Mouse (Mus musculus) heart, embryonic 10.5 days (tissue): ENCODE results near the gene Mrps35. TPM values are rescaled to one million over a fixed set of nuclear protein-coding genes. Genes with fewer than 3 reads are reported as not detected.

Experiments
- DNase-seq: peaks from one replicate; pipeline ENCODE4 v3.0.0-alpha.2; 2017; ENCODE audit warnings: low spot score
- H3K27ac ChIP-seq: fragments of 300-500 bp; sonication (generic); 2 replicates; pipeline ENCODE4 v1.5.1; 2016; ENCODE audit warnings: mild to moderate bottlenecking
- H3K27me3 ChIP-seq: fragments of 300-500 bp; sonication (generic); 2 replicates; pipeline ENCODE4 v1.6.1; 2016; ENCODE audit warnings: mild to moderate bottlenecking; ENCODE audit not compliant: poor library complexity, insufficient read depth, severe bottlenecking
- H3K36me3 ChIP-seq: fragments of 300-500 bp; sonication (generic); 2 replicates; pipeline ENCODE4 v1.6.1; 2016; ENCODE audit warnings: mild to moderate bottlenecking, moderate library complexity
- H3K4me1 ChIP-seq: fragments of 300-500 bp; sonication (generic); 2 replicates; pipeline ENCODE4 v1.6.1; 2016; ENCODE audit warnings: mild to moderate bottlenecking
- H3K4me3 ChIP-seq: fragments of 300-500 bp; sonication (generic); 2 replicates; pipeline ENCODE4 v1.5.1; 2016; ENCODE audit warnings: mild to moderate bottlenecking, moderate library complexity
- H3K9me3 ChIP-seq: fragments of 300-500 bp; sonication (generic); 2 replicates; pipeline ENCODE4 v1.6.1; 2016; ENCODE audit warnings: mild to moderate bottlenecking, moderate library complexity
- WGBS: fragments of 180-500 bp; shearing (Covaris S2); methylation state at CpG from one replicate; pipeline ENCODE4 v1.1.7; 2016; 5-methylcytosine and 5-hydroxymethylcytosine counted together
- polyA plus RNA-seq: library from polyadenylated mRNA; unstranded; fragments of >200 nt; fragmentation: Nextera tagmentation; extraction: Ambion mirVana; gene quantifications from 2 replicates; pipeline ENCODE4 v1.2.1, GENCODE M21; 2016

Gene Mrps35
- polyA plus RNA-seq, 1 experiment from 2014 or later: 136 TPM

GRCm38 (mm10) chr6:147049239-147049805 is 6.8 kb downstream of the Mrps35 start:
- Histone ChIP-seq H3K27ac (no peak overlapping the region), H3K9me3 (no peaks in the 10 kb centered on the region), H3K36me3 (peaks cover 83% of the 10 kb centered on the region), H3K4me3 (no peak overlapping the region), H3K27me3 (no peaks in the 10 kb centered on the region), H3K4me1 (peaks cover 9% of the 10 kb centered on the region; the same call in 1 of the 2 replicates)
- DNase-seq: no peak
- WGBS: 93% methylated on average over 13 of the region's 13 CpGs

GRCm38 (mm10) chr6:147051666-147052065 is 9.1 kb downstream of the Mrps35 start:
- H3K4me3 ChIP-seq: no peak overlapping the region
- H3K9me3 ChIP-seq: no peaks in the 10 kb centered on the region
- H3K4me1 ChIP-seq: peaks cover 9% of the 10 kb centered on the region; the same call in 1 of the 2 replicates
- H3K27me3 ChIP-seq: no peaks in the 10 kb centered on the region
- H3K36me3 ChIP-seq: peaks cover 97% of the 10 kb centered on the region
- no peak for DNase-seq
- H3K27ac ChIP-seq: no peak overlapping the region
- 94% methylated on average over 8 of the region's 8 CpGs for WGBS

- no peak overlapping the region for H3K27ac ChIP-seq
- H3K36me3 ChIP-seq: peaks cover 97% of the 10 kb centered on the region
- 92% methylated on average over 9 of the region's 9 CpGs for WGBS
- peaks cover 9% of the 10 kb centered on the region; the same call in 1 of the 2 replicates for H3K4me1 ChIP-seq
- no peak for DNase-seq
- H3K4me3 ChIP-seq: no peak overlapping the region
- H3K9me3 ChIP-seq: no peaks in the 10 kb centered on the region
- H3K27me3 ChIP-seq: no peaks in the 10 kb centered on the region
Measured at GRCm38 (mm10) chr6:147052440-147052839, 9.9 kb downstream of the Mrps35 start.

- DNase-seq: no peak
- peaks cover 9% of the 10 kb centered on the region; the same call in 1 of the 2 replicates for H3K4me1 ChIP-seq
- H3K27ac ChIP-seq: no peak overlapping the region
- no peaks in the 10 kb centered on the region for H3K9me3 ChIP-seq
- H3K27me3 ChIP-seq: no peaks in the 10 kb centered on the region
- peaks cover 91% of the 10 kb centered on the region for H3K36me3 ChIP-seq
- no peak overlapping the region for H3K4me3 ChIP-seq
- 90% methylated on average over 19 of the region's 19 CpGs for WGBS
Measured at GRCm38 (mm10) chr6:147053785-147054646, 11.5 kb downstream of the Mrps35 start.

GRCm38 (mm10) chr6:147055374-147055977 is 12.9 kb downstream of the Mrps35 start:
- H3K27ac ChIP-seq: no peak overlapping the region
- H3K27me3 ChIP-seq: no peaks in the 10 kb centered on the region
- whole genome bisulfite sequencing: 80% methylated on average over 10 of the region's 10 CpGs
- H3K9me3 ChIP-seq: no peaks in the 10 kb centered on the region
- H3K4me1 ChIP-seq: peaks cover 9% of the 10 kb centered on the region; the same call in 1 of the 2 replicates
- no peak overlapping the region for H3K4me3 ChIP-seq
- peaks cover 90% of the 10 kb centered on the region for H3K36me3 ChIP-seq
- no peak for DNase-seq

GRCm38 (mm10) chr6:147059326-147059725 is 16.8 kb downstream of the Mrps35 start:
- DNase-seq: no peak
- no peak overlapping the region for H3K4me3 ChIP-seq
- peaks cover 85% of the 10 kb centered on the region for H3K36me3 ChIP-seq
- WGBS: 60% methylated on average over 7 of the region's 7 CpGs
- no peaks in the 10 kb centered on the region for H3K27me3 ChIP-seq
- H3K9me3 ChIP-seq: no peaks in the 10 kb centered on the region
- peaks cover 7% of the 10 kb centered on the region; the same call in 1 of the 2 replicates for H3K4me1 ChIP-seq
- H3K27ac ChIP-seq: no peak overlapping the region

- Histone ChIP-seq H3K27me3 (no peaks in the 10 kb centered on the region), H3K9me3 (no peaks in the 10 kb centered on the region), H3K27ac (no peak overlapping the region), H3K4me3 (no peak overlapping the region), H3K4me1 (no peaks in the 10 kb centered on the region), H3K36me3 (peaks cover 80% of the 10 kb centered on the region)
- 92% methylated on average over 9 of the region's 9 CpGs for WGBS
- no peak for DNase-seq
Measured at GRCm38 (mm10) chr6:147061630-147062029, 19.1 kb downstream of the Mrps35 start.

- H3K4me3 ChIP-seq: no peak overlapping the region
- no peak for DNase-seq
- H3K27me3 ChIP-seq: no peaks in the 10 kb centered on the region
- H3K9me3 ChIP-seq: no peaks in the 10 kb centered on the region
- 86% methylated on average over 7 of the region's 7 CpGs for WGBS
- peaks cover 80% of the 10 kb centered on the region for H3K36me3 ChIP-seq
- no peak overlapping the region for H3K27ac ChIP-seq
- no peaks in the 10 kb centered on the region for H3K4me1 ChIP-seq
Measured at GRCm38 (mm10) chr6:147062034-147062433, 19.5 kb downstream of the Mrps35 start.

GRCm38 (mm10) chr6:147062694-147063093 is 20.1 kb downstream of the Mrps35 start:
- Histone ChIP-seq H3K4me1 (no peaks in the 10 kb centered on the region), H3K27ac (no peak overlapping the region), H3K36me3 (peaks cover 82% of the 10 kb centered on the region), H3K9me3 (no peaks in the 10 kb centered on the region), H3K4me3 (no peak overlapping the region), H3K27me3 (no peaks in the 10 kb centered on the region)
- WGBS: 90% methylated on average over 7 of the region's 7 CpGs
- no peak for DNase-seq

- H3K27me3 ChIP-seq: no peaks in the 10 kb centered on the region
- H3K9me3 ChIP-seq: no peaks in the 10 kb centered on the region
- H3K4me1 ChIP-seq: no peaks in the 10 kb centered on the region
- H3K27ac ChIP-seq: no peak overlapping the region
- no peak for DNase-seq
- 87% methylated on average over 10 of the region's 10 CpGs for WGBS
- peaks cover 76% of the 10 kb centered on the region for H3K36me3 ChIP-seq
- H3K4me3 ChIP-seq: no peak overlapping the region
Measured at GRCm38 (mm10) chr6:147064226-147064943, 21.8 kb downstream of the Mrps35 start.

GRCm38 (mm10) chr6:147064944-147065261 is 22.3 kb downstream of the Mrps35 start:
- no peak overlapping the region for H3K27ac ChIP-seq
- 90% methylated on average over 6 of the region's 6 CpGs for WGBS
- H3K4me1 ChIP-seq: no peaks in the 10 kb centered on the region
- no peak overlapping the region for H3K4me3 ChIP-seq
- H3K9me3 ChIP-seq: no peaks in the 10 kb centered on the region
- H3K36me3 ChIP-seq: peaks cover 72% of the 10 kb centered on the region
- DNase-seq: no peak
- no peaks in the 10 kb centered on the region for H3K27me3 ChIP-seq

GRCm38 (mm10) chr6:147075808-147076387 is 33.3 kb downstream of the Mrps35 start:
- Histone ChIP-seq H3K36me3 (peaks cover 38% of the 10 kb centered on the region), H3K27me3 (no peaks in the 10 kb centered on the region), H3K9me3 (no peaks in the 10 kb centered on the region), H3K27ac (no peak overlapping the region), H3K4me1 (no peaks in the 10 kb centered on the region), H3K4me3 (no peak overlapping the region)
- 77% methylated on average over 5 of the region's 5 CpGs for WGBS
- no peak for DNase-seq
